Mouse (Mus musculus) limb, embryonic 14.5 days (tissue): Measurements from ENCODE around the gene Gm28897. TPM values are rescaled to one million over a fixed set of nuclear protein-coding genes. Genes with fewer than 3 reads are reported as not detected.
"Not testable (repeated sequence)": the region's sequence is repeated elsewhere in the genome, so short reads cannot be mapped to it uniquely, and the experiment has no call there.

Source experiments
- ATAC-seq: fragments of 200-750 bp; cut with Nextera tagmentation; 2 replicates; pipeline ENCODE4 v1.8.0; 2017; ENCODE audit warnings: low read depth, moderate number of reproducible peaks, moderate TSS enrichment; ENCODE audit not compliant: low FRiP score
- DNase-seq: peaks from one replicate; pipeline ENCODE4 v3.0.0-alpha.2; 2015; ENCODE audit warnings: low spot score
- H3K27ac ChIP-seq: fragments of 300-500 bp; sonication (generic); replicated peaks from 2 replicates; pipeline ENCODE4 v1.5.1; 2014; ENCODE audit warnings: low read depth, mild to moderate bottlenecking, low read length, moderate library complexity, mixed read lengths
- H3K27me3 ChIP-seq: fragments of 300-500 bp; sonication (generic); 2 replicates; pipeline ENCODE4 v1.6.1; 2014; ENCODE audit warnings: low read length, mixed read lengths; ENCODE audit not compliant: control insufficient read depth, insufficient read depth
- H3K36me3 ChIP-seq: fragments of 300-500 bp; sonication (generic); 2 replicates; pipeline ENCODE4 v1.6.1; 2014; ENCODE audit warnings: mild to moderate bottlenecking, low read length, moderate library complexity, mixed read lengths; ENCODE audit not compliant: control insufficient read depth, insufficient read depth
- H3K4me1 ChIP-seq: fragments of 300-500 bp; sonication (generic); 2 replicates; pipeline ENCODE4 v1.6.1; 2014; ENCODE audit warnings: antibody characterized with exemption, low read length, mixed read lengths; ENCODE audit not compliant: control insufficient read depth, insufficient read depth
- H3K4me2 ChIP-seq: fragments of 300-500 bp; sonication (generic); replicated peaks from 2 replicates; pipeline ENCODE4 v1.6.1; 2014; ENCODE audit warnings: low read depth, mild to moderate bottlenecking, low read length, moderate library complexity; ENCODE audit not compliant: severe bottlenecking
- H3K4me3 ChIP-seq: fragments of 300-500 bp; sonication (generic); replicated peaks from 2 replicates; pipeline ENCODE4 v1.5.1; 2014; ENCODE audit warnings: low read length
- H3K9ac ChIP-seq: fragments of 300-500 bp; sonication (generic); 2 replicates; pipeline ENCODE4 v1.6.1; 2014; ENCODE audit warnings: mild to moderate bottlenecking, low read depth, low read length, moderate library complexity; ENCODE audit not compliant: severe bottlenecking
- H3K9me3 ChIP-seq: fragments of 300-500 bp; sonication (generic); 2 replicates; pipeline ENCODE4 v1.6.1; 2016; ENCODE audit warnings: low read length; ENCODE audit not compliant: control insufficient read depth
- WGBS: fragments of 180-500 bp; shearing (Covaris S2); extraction: QIAGEN DNeasy Blood & Tissue Kit; methylation state at CpG from one replicate; pipeline ENCODE4 v1.1.7; 2014; 5-methylcytosine and 5-hydroxymethylcytosine counted together
- polyA plus RNA-seq, 2 experiments: library from polyadenylated mRNA; depleted of rRNA in 1 of 2; stranded (reverse) in 1 of 2; unstranded in 1 of 2; fragments of >200 nt; fragmentation: Nextera tagmentation in 1 of 2; extraction: Ambion mirVana in 1 of 2; gene quantifications; 2 replicates each; pipeline versions ENCODE4 v1.2.1 to v1.2.3; 2012 to 2014

Gene Gm28897
- not detected in 2 replicates for polyA plus RNA-seq (2012; rRNA removed)
- polyA plus RNA-seq (2014; fragmentation: Nextera tagmentation; extraction: Ambion mirVana): not detected in 2 replicates

DNA sequence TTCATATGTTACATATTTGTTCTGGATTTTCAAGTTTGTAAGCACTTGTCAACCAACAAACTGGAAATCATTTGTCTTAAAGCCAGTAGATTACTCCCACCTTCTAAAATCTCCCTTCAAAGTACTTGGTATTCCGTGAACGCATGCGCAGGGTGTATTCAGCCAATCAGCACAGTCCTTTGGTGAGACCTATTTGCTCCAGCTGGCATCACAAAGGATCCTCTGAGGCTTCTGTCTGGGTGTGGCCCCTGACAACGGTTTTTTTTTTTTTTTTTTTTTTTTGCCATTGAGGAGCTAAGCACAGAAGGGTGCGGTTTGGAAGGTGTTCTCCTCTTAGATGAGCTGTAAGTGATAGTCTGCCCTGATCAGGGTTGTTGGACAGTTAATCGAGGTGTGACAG is at the start of gene Gm28897:
Gm28897 (plus strand) TSS at position 301 of the 400 bp plus-strand sequence.
- H3K36me3 ChIP-seq, H3K9ac ChIP-seq, H3K4me1 ChIP-seq, ATAC-seq, DNase-seq, H3K27ac ChIP-seq, H3K27me3 ChIP-seq, H3K4me3 ChIP-seq, H3K4me2 ChIP-seq, H3K9me3 ChIP-seq: not testable (repeated sequence)
- no CpG with 5 or more reads among the region's 6 CpGs for WGBS
